Mouse (Mus musculus) MEL (cell line): ENCODE measurements around the gene Fnip2.

Experiments
- CHD1 ChIP-seq: IDR thresholded peaks from 2 replicates; pipeline ENCODE4 v1.6.1; 2012; ENCODE audit warnings: low read depth, mild to moderate bottlenecking, inconsistent platforms, low read length, improper control_type of control experiment
- CTCF ChIP-seq, 3 experiments: IDR thresholded peaks in 2 of 3; conservative IDR thresholded peaks in 1 of 3; 2 replicates each; pipeline ENCODE4 v1.5.1; 2011 to 2012; ENCODE audit warnings: low read length in 3 of 3, low read depth in 2 of 3, mild to moderate bottlenecking in 2 of 3, improper control_type of control experiment in 1 of 3, inconsistent platforms in 1 of 3, mixed read lengths in 1 of 3, moderate library complexity in 1 of 3; ENCODE audit not compliant: control insufficient read depth in 1 of 3, insufficient read depth in 1 of 3, poor library complexity in 1 of 3, severe bottlenecking in 1 of 3
- MEF2A ChIP-seq: IDR thresholded peaks from 2 replicates; pipeline ENCODE4 v1.6.1; 2014; ENCODE audit warnings: low read depth, mild to moderate bottlenecking, inconsistent platforms, low read length, improper control_type of control experiment; ENCODE audit not compliant: poor library complexity, insufficient replicate concordance, severe bottlenecking; ENCODE audit errors: extremely low read depth
- POLR2A ChIP-seq, 2 experiments: IDR thresholded peaks; 2 replicates each; pipeline ENCODE4 v1.6.1; 2011 to 2012; ENCODE audit warnings: low read length in 2 of 2, mild to moderate bottlenecking in 2 of 2, control low read depth in 1 of 2, improper control_type of control experiment in 1 of 2, low read depth in 1 of 2, moderate library complexity in 1 of 2; ENCODE audit not compliant: control insufficient read depth in 1 of 2, insufficient read depth in 1 of 2, poor library complexity in 1 of 2
- TCF12 ChIP-seq: IDR thresholded peaks from 2 replicates; pipeline ENCODE4 v1.6.1; 2014; ENCODE audit warnings: low read depth, mild to moderate bottlenecking, inconsistent platforms, low read length, improper control_type of control experiment, moderate library complexity

GRCm38 (mm10) chr3:79518761-79519527 is 48.7 kb downstream of the Fnip2 start:
- TF ChIP-seq TCF12: no peak
- no peak for TF ChIP-seq POLR2A (IDR thresholded peaks at IDR 0.05; ENCODE audit: control insufficient read depth in 1 of 2, insufficient read depth in 1 of 2, low read depth in 1 of 2, low read length in 2 of 2, poor library complexity in 1 of 2)
- TF ChIP-seq CTCF (IDR thresholded peaks at IDR 0.05 in 2 of 3, conservative IDR thresholded peaks at IDR 0.05 in 1 of 3; ENCODE audit: control insufficient read depth in 1 of 3, insufficient read depth in 1 of 3, low read depth in 2 of 3, low read length in 3 of 3, poor library complexity in 1 of 3, severe bottlenecking in 1 of 3): no peak
- TF ChIP-seq MEF2A: no peak
- TF ChIP-seq CHD1: no peak
